Mouse (Mus musculus): Measurements from ENCODE around the gene Jtb. TPM values are rescaled to one million over a fixed set of nuclear protein-coding genes. Genes with fewer than 3 reads are reported as not detected.

Jtb gene
- 220 TPM for polyA plus RNA-seq (2017; shearing (Covaris generic))

DNA sequence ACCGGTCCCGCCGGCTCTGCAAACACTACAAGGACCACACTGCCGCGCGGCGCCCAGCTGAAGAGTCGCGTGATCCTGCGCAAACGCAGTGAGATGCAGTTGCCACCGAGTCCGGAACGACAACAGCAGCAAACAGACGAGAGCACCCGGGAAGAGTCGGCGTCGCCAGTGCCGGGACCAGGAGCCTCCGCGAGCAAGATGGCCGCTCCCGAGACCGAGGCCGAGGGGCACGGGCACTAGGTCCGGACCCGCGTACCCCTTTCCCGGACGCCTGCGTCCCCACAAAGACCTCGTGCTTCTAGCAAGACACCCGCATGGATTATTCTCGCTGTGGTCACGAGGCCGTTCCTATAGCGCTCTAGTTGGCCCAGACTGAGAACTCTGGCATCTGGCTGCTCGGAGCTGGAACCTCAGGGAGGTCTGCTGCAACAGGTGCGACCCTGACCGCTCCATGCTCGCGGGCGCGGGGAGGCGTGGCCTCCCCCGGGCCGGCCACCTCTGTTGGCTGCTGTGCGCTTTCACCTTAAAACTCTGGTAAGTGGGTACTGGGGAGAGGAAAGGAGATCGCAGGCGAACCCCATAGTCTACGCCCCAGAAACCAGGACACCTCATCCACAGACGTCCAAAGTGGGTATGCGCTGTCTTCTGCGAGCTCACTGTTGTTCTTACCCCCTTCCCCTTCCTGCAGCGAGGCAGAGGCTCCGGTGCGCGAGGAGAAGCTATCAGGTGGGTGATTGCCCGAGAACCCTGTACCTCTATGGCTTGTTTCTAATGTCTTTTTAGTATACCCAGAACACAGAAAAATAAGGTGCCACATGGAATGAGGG lies at the start of gene Jtb:
TSS of gene Jtb (plus strand) at position 91 of the 827 bp plus-strand sequence.

DNA sequence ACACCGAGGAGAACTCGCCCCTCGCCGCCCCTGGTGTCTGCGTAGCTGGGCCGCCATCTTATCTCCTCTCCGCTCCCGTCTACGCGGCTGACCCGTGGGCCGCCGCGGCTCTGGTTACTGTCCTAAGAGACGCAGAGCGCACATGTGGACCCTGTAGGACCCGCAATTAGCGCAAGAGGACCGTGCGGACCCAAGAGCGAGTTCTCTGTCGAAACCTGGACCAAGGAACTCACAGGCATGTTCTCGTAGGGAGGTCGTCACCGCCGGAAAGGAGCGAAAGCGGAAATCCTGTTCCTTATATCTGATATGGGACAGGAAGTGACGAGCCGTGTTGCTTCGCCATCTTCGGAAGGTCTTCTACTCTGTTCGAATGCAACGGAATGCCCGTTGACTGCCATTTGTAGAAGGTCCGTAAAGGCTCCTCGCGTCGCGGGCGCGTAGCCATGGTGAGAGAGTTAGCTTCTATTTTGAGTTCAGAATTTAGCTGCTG lies 18.0 kb upstream of the Jtb start, which contains the start of the genes Rps27 and Rab13:
TSS of gene Rps27 (minus strand) at position 275 of the 490 bp plus-strand sequence.
TSS of gene Rab13 (plus strand) at position 319 of the 490 bp plus-strand sequence.

DNA sequence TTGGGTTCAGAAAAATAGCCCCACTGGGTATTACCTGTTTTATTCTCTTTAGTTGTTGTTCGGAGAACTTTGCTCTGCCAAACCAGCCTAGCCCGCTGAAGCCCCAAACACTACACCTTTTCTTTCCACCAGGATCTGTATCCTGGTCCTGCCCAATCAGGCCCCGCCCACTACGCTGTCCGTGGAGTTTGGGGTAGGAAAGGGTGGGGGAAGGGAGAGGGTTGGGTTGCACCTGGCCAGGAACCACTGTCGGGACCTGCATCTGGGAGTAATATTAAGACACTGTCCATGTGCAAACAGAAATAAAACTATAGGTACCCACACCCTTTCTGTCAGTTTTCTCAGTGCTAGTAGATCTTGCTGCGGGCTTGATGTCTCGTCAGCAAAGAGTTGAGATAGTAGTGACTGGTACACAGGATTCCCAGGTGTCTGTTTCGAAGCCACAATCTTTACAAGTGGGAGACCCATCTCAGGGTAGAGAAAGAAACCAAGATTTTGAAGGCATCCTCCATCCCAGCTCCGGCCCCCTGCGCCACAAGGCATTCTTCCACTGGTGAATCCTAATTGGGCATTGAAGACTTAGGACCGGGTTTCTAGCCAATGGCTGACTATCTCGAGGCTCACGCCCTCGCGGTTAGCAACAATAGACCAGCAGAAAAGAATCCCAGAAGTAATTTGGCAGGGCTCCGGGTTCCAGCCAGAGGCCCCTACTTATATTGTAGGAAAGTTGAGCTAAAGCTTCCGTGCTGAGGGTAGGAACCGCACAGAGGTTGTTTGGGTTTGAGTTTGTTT lies 11.8 kb downstream of the Jtb start, which contains the start of gene Creb3l4:
TSS of gene Creb3l4 (minus strand) at position 529 of the 792 bp plus-strand sequence.

DNA sequence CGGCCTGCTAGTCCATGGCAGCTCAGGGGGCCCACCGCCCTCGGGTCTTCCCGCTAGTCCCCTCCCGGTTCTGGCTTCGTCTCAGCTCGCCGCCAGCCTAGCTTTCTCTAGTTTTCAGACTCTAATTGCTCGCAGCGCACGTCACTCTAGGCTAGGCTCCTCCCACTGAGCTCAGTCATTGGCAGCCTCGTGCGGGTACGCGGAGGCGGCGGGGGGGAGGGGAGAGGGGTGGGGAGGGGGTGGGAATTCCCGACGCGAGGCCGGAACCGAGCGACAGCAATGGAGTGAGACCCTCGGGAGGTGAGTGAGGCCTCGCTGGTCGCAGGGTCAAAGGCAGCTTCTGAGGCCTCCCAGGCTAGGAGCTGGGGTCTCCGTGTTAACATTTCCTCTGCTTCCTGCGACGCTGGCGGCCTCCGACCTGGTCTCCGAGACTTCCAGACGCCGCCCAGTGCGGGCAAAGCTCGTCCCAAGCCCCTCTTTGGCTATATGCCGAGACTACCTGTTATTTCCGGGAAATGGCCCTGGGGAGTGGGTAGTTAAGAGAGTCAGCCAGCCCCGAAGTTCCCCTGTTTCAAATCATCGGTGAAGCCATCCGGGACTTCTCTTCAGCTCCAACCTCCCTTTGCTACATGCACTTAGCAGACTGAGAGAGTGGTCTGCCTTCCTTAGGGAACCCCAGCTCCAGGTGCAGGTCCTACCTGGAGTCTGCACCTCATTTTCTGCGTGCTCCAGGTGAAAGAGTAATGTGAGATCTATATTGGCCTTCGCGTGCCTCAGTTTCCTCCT lies 16.8 kb downstream of the Jtb start, which contains the start of gene Slc39a1:
TSS of gene Slc39a1 (plus strand) at position 213 of the 786 bp plus-strand sequence.

DNA sequence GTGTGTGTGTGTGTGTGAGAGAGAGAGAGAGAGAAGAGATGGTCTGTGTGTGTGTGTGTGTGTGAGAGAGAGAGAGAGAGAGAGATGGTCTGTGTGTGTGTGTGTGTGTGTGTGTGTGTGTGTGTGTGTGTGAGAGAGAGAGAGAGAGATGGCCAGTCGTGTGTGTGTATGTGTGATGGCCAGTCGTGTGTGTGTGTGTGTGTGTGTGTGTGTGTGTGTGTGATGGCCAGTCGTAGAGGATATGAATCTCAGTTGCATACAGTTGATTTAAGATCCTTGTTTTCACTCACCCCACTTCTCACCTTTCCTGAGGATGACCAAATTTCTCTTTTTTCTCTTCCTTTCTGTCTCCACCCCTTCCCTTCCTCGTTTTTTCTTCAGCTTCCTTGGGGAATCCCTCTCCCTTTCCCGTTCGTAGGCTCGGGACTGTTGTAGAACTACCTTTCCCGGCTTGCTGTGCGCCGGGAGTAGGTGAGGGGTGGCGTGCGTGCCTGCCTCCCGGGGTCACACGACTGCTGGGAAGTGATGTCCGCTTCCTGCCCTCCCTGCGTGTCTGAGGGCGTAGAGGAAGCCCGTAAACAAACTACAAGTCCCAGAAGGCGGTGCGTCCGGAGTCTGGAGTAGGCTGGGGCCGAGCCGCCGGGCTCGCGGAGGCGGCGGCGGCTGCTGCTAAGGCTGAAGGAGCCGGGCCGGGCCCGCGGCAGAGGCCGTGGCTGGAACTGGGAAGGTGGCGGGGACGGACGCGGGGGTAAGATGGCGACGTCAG lies 22.4 kb downstream of the Jtb start, which contains the start of gene Crtc2:
TSS of gene Crtc2 (plus strand) at position 511 of the 766 bp plus-strand sequence.

DNA sequence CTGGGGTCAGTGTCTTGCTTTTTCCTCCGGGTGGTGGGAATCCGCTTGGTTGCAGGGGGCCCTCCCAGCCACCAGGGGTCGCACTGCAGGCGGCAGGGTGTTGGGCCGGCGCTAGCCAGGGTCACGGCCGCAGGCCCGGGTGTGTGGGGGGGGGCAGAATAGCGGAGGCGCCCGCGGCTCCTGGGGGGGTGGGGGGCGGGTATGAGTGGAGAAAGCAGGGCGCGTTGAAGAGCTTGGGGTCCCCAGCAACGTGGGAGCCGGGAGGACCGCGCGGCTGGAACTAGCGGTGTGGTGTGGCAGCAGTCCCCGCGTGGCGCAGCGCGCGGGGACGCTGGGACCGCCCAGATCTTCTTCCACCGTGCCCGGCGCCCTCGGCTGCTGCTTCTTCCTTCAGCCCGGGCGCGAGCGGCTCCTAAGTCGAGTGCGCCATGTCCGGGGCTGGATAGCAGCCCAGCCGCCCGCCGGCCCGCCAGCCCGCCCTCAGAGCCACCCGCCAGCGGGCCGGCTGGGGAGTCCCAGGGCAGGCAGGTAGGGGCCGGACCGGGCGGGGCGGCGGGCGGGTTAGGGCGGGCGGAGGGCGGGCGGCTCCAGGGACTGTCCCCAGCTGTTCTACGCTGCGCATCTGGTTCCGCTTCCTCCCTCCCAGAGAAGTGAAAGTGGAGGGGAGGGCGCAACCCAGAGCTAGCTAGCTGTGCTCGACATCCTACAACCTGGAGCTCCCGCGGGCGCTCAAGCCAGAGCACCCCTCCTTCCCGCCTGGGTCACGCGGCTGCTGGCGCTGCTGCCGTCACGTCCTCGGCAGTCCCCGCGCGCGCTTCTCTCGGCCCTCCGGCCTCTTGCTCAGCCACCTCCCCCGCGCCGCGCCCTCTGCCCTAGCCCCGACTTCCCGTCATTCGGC lies 33.9 kb downstream of the Jtb start, which contains the start of gene Dennd4b:
TSS of gene Dennd4b (plus strand) at position 152 of the 898 bp plus-strand sequence.

Other genes with a start within 250 kb of the Jtb start
- 116 TPM for gene Hax1, start 232.8 kb upstream of the Jtb start, polyA plus RNA-seq (2017; shearing (Covaris generic))
- 171 TPM for gene 4933434E20Rik, start 180.0 kb upstream of the Jtb start, polyA plus RNA-seq (2017; shearing (Covaris generic))
- 266 TPM for gene Ubap2l, start 179.0 kb upstream of the Jtb start, polyA plus RNA-seq (2017; shearing (Covaris generic))
- gene Tpm3, start 158.9 kb upstream of the Jtb start, polyA plus RNA-seq (2017; shearing (Covaris generic)): 1,011 TPM
- 0.74 TPM for gene Nup210l, start 127.5 kb upstream of the Jtb start, polyA plus RNA-seq (2017; shearing (Covaris generic))
- gene Rps27, start 17.9 kb upstream of the Jtb start, polyA plus RNA-seq (2017; shearing (Covaris generic)): 3,559 TPM
- gene Rab13, start 17.9 kb upstream of the Jtb start, polyA plus RNA-seq (2017; shearing (Covaris generic)): 0.31 TPM
- gene Creb3l4, start 11.9 kb downstream of the Jtb start, polyA plus RNA-seq (2017; shearing (Covaris generic)): 0.17 TPM
- 3.7 TPM for gene Slc39a1, start 16.6 kb downstream of the Jtb start, polyA plus RNA-seq (2017; shearing (Covaris generic))
- 76.0 TPM for gene Crtc2, start 22.6 kb downstream of the Jtb start, polyA plus RNA-seq (2017; shearing (Covaris generic))
- gene Dennd4b, start 33.6 kb downstream of the Jtb start, polyA plus RNA-seq (2017; shearing (Covaris generic)): 44.5 TPM
- 13.5 TPM for gene Gatad2b, start 61.6 kb downstream of the Jtb start, polyA plus RNA-seq (2017; shearing (Covaris generic))
- 0.40 TPM for gene Slc27a3, start 158.3 kb downstream of the Jtb start, polyA plus RNA-seq (2017; shearing (Covaris generic))
- 41.4 TPM for gene Ints3, start 202.0 kb downstream of the Jtb start, polyA plus RNA-seq (2017; shearing (Covaris generic))
- not detected for gene Npr1, start 234.3 kb downstream of the Jtb start, polyA plus RNA-seq (2017; shearing (Covaris generic))
- 117 TPM for gene Ilf2, start 244.5 kb downstream of the Jtb start, polyA plus RNA-seq (2017; shearing (Covaris generic))